Mouse (Mus musculus) intestine, postnatal 0 days (tissue): ENCODE measurements around the gene Egfr. TPM values are rescaled to one million over a fixed set of nuclear protein-coding genes. Genes with fewer than 3 reads are reported as not detected.
A peak's percentile ranks its signal among the peaks of the same experiment; 100 is the strongest.

ENCODE experiments used
- ATAC-seq: fragments of 200-750 bp; cut with Nextera tagmentation; 2 replicates; pipeline ENCODE4 v1.8.0; 2017; ENCODE audit warnings: mild to moderate bottlenecking, moderate TSS enrichment, moderate library complexity
- H3K27ac ChIP-seq: fragments of 300-500 bp; sonication (generic); 2 replicates; pipeline ENCODE4 v1.5.1; 2014; ENCODE audit warnings: mild to moderate bottlenecking, low read depth, low read length, moderate library complexity
- H3K27me3 ChIP-seq: fragments of 300-500 bp; sonication (generic); replicated peaks from 2 replicates; pipeline ENCODE4 v1.6.1; 2014; ENCODE audit warnings: low read length, mixed read lengths; ENCODE audit not compliant: control insufficient read depth, insufficient read depth
- H3K36me3 ChIP-seq: fragments of 300-500 bp; sonication (generic); 2 replicates; pipeline ENCODE4 v1.6.1; 2014; ENCODE audit warnings: mild to moderate bottlenecking, moderate library complexity; ENCODE audit not compliant: control insufficient read depth, insufficient read depth
- H3K4me1 ChIP-seq: fragments of 300-500 bp; sonication (generic); replicated peaks from 2 replicates; pipeline ENCODE4 v1.6.1; 2014; ENCODE audit warnings: antibody characterized with exemption, low read length, mixed read lengths; ENCODE audit not compliant: control insufficient read depth, insufficient read depth
- H3K4me2 ChIP-seq: fragments of 300-500 bp; sonication (generic); replicated peaks from 2 replicates; pipeline ENCODE4 v1.6.1; 2014; ENCODE audit warnings: low read depth, mild to moderate bottlenecking, moderate library complexity
- H3K4me3 ChIP-seq: fragments of 300-500 bp; sonication (generic); 2 replicates; pipeline ENCODE4 v1.5.1; 2014; ENCODE audit warnings: low read depth, low read length
- H3K9ac ChIP-seq: fragments of 300-500 bp; sonication (generic); 2 replicates; pipeline ENCODE4 v1.6.1; 2014; ENCODE audit warnings: mild to moderate bottlenecking, low read depth, low read length
- H3K9me3 ChIP-seq: fragments of 300-500 bp; sonication (generic); 2 replicates; pipeline ENCODE4 v1.6.1; 2016; ENCODE audit warnings: mixed run types; ENCODE audit not compliant: control insufficient read depth
- CTCF ChIP-seq: sonication (generic); IDR thresholded peaks from 2 replicates; pipeline ENCODE4 v1.5.1; 2016; ENCODE audit warnings: low read depth, mild to moderate bottlenecking, control low read depth, antibody characterized with exemption, moderate library complexity
- WGBS: fragments of 180-500 bp; shearing (Covaris S2); extraction: QIAGEN DNeasy Blood & Tissue Kit; methylation state at CpG from one replicate; pipeline ENCODE4 v1.1.7; 2014; 5-methylcytosine and 5-hydroxymethylcytosine counted together
- polyA plus RNA-seq: library from polyadenylated mRNA; unstranded; fragments of >200 nt; fragmentation: Nextera tagmentation; extraction: Ambion mirVana; gene quantifications from 2 replicates; pipeline ENCODE4 v1.2.1, GENCODE M21; 2015

Gene Egfr
- polyA plus RNA-seq, 1 experiment from 2014 or later, result 5.0 TPM

DNA sequence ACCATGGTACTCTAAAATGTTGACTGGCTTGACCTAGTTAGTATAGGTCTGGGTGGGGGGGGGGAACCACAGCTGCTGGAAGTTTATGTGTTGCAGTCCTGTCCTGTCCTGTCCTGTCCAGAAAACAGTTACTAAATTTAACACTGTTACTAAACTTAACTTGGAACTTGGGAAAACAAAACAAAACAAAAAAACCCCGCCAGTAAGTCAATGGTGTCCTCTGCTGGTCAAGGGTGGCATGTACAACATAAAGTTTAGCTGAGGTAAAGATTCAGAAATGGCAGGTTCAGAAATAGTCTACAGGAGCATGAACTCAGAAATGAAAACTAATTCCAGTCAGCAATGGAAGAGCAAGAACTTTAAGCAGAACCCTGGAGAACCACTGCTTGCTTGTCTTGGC lies 196.8 kb downstream of the Egfr start:
- H3K27ac ChIP-seq, result no peak overlapping the region
- ATAC-seq, result no peak
- WGBS, result 15% methylated on average over 1 of the region's 1 CpGs

GRCm38 (mm10) chr11:16950226-16950975 lies 198.4 kb downstream of the Egfr start:
- no peak for TF ChIP-seq CTCF
- no peaks in the 10 kb centered on the region for H3K4me1 ChIP-seq
- H3K9me3 ChIP-seq, result no peaks in the 10 kb centered on the region
- H3K27ac ChIP-seq, result no peak overlapping the region
- 20% methylated on average over 13 of the region's 13 CpGs for WGBS
- peak overlapping the region; percentile 62 for H3K4me3 ChIP-seq
- H3K27me3 ChIP-seq, result no peaks in the 10 kb centered on the region
- H3K4me2 ChIP-seq, result peak overlapping the region; percentile 85
- H3K36me3 ChIP-seq, result no peaks in the 10 kb centered on the region
- peak overlapping the region; percentile 46; the same call in 1 of the 2 replicates for H3K9ac ChIP-seq
- ATAC-seq, result no peak; the same call in none of the 2 replicates

More for the DNA sequence above, 196.8 kb downstream of the Egfr start:
- peak; percentile 97 for TF ChIP-seq CTCF
- no peaks in the 10 kb centered on the region for H3K36me3 ChIP-seq
- H3K9me3 ChIP-seq, result no peaks in the 10 kb centered on the region
- no peaks in the 10 kb centered on the region for H3K27me3 ChIP-seq
- no peaks in the 10 kb centered on the region for H3K4me1 ChIP-seq
- no peak overlapping the region for H3K9ac ChIP-seq
- no peak overlapping the region for H3K4me3 ChIP-seq
- no peak overlapping the region for H3K4me2 ChIP-seq

GRCm38 (mm10) chr11:16950976-16951760 lies 199.2 kb downstream of the Egfr start, which contains the start of gene Fbxo48:
Fbxo48 (plus strand) TSS chr11:16951375.
- TF ChIP-seq CTCF, result no peak
- ATAC-seq, result peak; percentile 100

GRCm38 (mm10) chr11:16951761-16952010 lies 199.7 kb downstream of the Egfr start:
- Histone ChIP-seq H3K4me3 (peak overlapping the region; percentile 62), H3K9me3 (no peaks in the 10 kb centered on the region), H3K9ac (peak overlapping the region; percentile 41), H3K27ac (no peak overlapping the region), H3K4me1 (no peaks in the 10 kb centered on the region), H3K27me3 (no peaks in the 10 kb centered on the region), H3K4me2 (peak overlapping the region; percentile 85), H3K36me3 (no peaks in the 10 kb centered on the region)
- no peak for TF ChIP-seq CTCF
- 2% methylated on average over 9 of the region's 9 CpGs for WGBS
- ATAC-seq, result 0 out of 2 replicates have a peak, but pooled peaks have one; percentile 2

More at GRCm38 (mm10) chr11:16950976-16951760, 199.2 kb downstream of the Egfr start, which contains the start of gene Fbxo48:
- Histone ChIP-seq H3K36me3 (no peaks in the 10 kb centered on the region), H3K27me3 (no peaks in the 10 kb centered on the region), H3K9me3 (no peaks in the 10 kb centered on the region), H3K4me3 (peak within 1 kb of the TSS; percentile 62), H3K4me1 (no peaks in the 10 kb centered on the region), H3K4me2 (peak within 1 kb of the TSS; percentile 85), H3K27ac (0 out of 2 replicates have a peak within 1 kb of the TSS, but pooled peaks have one; percentile 6), H3K9ac (peak within 1 kb of the TSS; percentile 46)
- WGBS, result under 1% methylated on average over 38 of the region's 38 CpGs

DNA sequence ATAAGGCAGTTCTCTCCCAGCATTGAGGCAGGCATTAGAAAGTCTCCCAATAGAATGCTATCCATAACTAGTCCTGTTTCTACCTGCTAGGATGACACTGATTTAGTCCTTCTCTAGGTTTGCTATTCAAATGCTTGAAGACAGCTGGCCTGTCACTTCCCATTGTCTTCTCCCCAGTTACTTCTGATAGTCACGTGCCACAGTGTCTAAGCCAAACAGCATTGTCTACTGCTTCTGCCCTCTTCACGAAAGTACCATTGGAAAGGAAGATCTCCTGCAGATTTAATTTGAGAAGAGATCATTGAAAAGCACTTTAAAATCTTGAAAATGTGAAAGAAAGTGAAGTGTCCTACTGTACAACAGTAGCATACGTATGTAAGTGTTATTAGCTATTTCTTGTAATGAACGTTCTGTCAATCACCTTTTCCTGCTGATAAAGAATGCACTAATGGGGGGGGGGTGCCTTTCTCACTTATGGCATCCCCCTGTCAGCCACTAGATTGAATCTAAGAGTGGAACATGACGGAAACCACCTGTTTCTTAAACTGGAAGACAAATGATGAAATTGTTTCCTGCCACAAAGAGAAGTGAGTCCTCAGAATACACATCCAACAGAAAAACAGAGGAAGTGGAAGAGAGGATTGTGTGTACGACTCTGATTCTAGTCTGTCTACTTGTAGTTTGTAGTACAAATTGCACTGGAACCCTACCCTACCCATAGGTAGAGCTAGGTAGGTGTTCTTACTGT lies 204.3 kb downstream of the Egfr start:
- H3K4me3 ChIP-seq, result no peak overlapping the region
- no peak overlapping the region for H3K9ac ChIP-seq
- H3K27ac ChIP-seq, result no peak overlapping the region
- TF ChIP-seq CTCF, result no peak
- H3K36me3 ChIP-seq, result no peaks in the 10 kb centered on the region
- no peak for ATAC-seq
- H3K4me1 ChIP-seq, result no peaks in the 10 kb centered on the region
- H3K27me3 ChIP-seq, result no peaks in the 10 kb centered on the region
- H3K4me2 ChIP-seq, result no peak overlapping the region
- 86% methylated on average over 6 of the region's 6 CpGs for WGBS
- no peaks in the 10 kb centered on the region for H3K9me3 ChIP-seq

- no peaks in the 10 kb centered on the region for H3K36me3 ChIP-seq
- no peaks in the 10 kb centered on the region for H3K9me3 ChIP-seq
- H3K27me3 ChIP-seq, result no peaks in the 10 kb centered on the region
- WGBS, result 87% methylated on average over 6 of the region's 6 CpGs
- no peak overlapping the region for H3K4me3 ChIP-seq
- no peak for TF ChIP-seq CTCF
- no peak for ATAC-seq
- no peak overlapping the region for H3K4me2 ChIP-seq
- H3K27ac ChIP-seq, result no peak overlapping the region
- no peaks in the 10 kb centered on the region for H3K4me1 ChIP-seq
- no peak overlapping the region for H3K9ac ChIP-seq
Measured at GRCm38 (mm10) chr11:16957030-16957429, 205.0 kb downstream of the Egfr start.
